Mouse (Mus musculus) retina, embryonic 14.5 days (tissue): ENCODE measurements around the gene Rapgef2.

Experiments used
- DNase-seq: peaks from one replicate; pipeline ENCODE4 v3.0.0-alpha.2; 2015; ENCODE audit warnings: low spot score

Rapgef2 gene

GRCm38 (mm10) chr3:79167586-79167985 is 118.7 kb downstream of the Rapgef2 start:
- DNase-seq, result no peak

DNA sequence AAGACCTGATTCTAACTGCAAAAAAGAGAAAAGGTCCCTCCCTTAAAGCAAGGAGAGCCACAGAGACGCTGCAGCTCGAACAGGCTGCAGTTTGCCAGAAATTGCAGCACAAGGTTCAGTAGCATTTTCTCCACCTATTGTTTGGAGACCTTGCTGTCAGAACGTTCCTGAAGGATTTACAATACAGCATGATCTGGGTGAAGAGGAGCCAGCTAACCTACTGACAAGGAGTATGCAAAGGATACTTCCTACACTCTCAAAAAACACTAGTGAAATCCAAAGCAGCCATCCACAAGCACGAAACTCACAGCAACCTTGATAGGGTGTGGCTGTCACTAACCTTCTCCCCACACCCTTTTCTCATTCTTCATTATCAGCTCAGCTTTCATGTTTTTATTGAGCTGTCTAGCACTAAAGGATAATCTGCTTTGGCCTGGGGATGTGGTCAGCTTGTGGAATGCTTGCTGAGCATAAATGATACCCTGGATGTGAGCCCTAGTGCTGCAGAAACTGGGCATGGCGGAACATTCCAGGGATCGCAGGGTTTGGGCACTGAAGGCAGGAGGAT is 124.4 kb downstream of the Rapgef2 start:
- no peak for DNase-seq

DNA sequence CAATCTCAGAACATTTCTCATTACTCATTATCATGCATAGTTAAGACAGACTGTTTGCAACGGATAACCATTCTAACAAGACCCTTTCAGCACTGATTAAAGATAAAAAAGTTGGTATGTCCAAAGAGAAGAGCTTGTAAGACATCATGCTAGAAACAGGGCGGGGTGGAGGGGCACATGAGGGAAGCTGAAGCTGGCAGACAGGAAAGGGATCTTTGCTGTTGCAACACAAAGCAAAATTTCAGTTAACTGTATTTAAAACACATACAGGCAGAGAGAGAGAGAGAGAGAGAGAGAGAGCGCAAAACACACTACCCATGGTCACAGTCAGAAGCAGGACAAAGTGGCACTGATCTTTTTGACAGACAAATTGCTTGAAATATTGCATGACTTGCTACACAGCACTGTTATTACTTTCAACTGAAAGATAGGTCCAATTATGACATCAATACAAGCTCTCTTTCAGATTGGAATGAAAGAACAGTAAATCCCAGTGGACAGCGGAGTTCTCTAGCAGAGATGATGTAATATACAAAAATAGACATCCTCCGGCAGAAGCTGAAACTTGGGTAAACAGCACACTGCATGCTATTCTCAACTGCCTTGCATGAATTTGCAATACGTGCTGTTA is 125.1 kb downstream of the Rapgef2 start:
- peak; percentile 29 for DNase-seq

DNA sequence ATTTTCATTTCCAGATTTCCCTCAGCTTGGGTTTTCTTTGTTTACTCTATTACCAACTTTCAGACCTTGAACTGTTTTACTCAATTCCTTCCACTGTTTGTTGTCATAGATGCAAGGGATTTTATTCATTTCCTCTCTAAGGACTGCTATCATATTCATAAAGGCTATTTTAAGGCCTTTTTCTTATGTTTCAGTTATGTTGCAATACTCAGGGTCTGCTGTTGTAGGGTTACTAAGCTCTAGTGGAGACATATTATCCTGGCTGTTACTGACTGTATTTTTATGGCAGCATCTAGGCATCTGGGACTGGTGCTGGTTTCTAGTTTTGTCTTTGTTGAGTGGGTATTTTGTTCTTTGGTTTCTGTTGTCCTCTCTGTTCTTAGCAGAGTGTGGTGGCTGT is 128.1 kb downstream of the Rapgef2 start:
- DNase-seq, result no peak

GRCm38 (mm10) chr3:79153039-79153487 is 133.3 kb downstream of the Rapgef2 start:
- DNase-seq, result no peak

GRCm38 (mm10) chr3:79145407-79146055 is 140.8 kb downstream of the Rapgef2 start:
- DNase-seq, result no peak

GRCm38 (mm10) chr3:79144672-79145406 is 141.5 kb downstream of the Rapgef2 start:
- peak; percentile 51 for DNase-seq

DNA sequence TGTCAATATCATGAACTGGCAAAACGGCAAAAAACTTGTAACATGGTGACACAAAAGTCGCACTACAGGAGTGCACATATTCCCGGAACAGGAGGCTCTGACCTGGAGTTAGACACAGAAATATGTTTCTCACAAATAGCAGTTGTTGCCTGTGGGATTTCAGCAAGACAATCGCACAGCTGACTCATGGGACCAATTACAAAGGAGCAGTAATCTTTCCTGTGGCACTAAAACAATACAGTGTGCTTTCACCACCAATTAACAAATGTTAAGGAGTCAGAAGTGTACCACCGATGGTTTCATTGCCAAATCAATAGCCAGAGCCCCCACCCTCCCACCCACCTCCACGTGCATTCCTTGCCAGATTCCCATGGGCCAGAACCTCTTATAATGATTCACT is 142.2 kb downstream of the Rapgef2 start:
- no peak for DNase-seq

GRCm38 (mm10) chr3:79139245-79139644 is 147.1 kb downstream of the Rapgef2 start:
- DNase-seq, result no peak

GRCm38 (mm10) chr3:79138601-79139000 is 147.7 kb downstream of the Rapgef2 start:
- DNase-seq, result no peak

GRCm38 (mm10) chr3:79130991-79131390 is 155.3 kb downstream of the Rapgef2 start:
- DNase-seq, result no peak

DNA sequence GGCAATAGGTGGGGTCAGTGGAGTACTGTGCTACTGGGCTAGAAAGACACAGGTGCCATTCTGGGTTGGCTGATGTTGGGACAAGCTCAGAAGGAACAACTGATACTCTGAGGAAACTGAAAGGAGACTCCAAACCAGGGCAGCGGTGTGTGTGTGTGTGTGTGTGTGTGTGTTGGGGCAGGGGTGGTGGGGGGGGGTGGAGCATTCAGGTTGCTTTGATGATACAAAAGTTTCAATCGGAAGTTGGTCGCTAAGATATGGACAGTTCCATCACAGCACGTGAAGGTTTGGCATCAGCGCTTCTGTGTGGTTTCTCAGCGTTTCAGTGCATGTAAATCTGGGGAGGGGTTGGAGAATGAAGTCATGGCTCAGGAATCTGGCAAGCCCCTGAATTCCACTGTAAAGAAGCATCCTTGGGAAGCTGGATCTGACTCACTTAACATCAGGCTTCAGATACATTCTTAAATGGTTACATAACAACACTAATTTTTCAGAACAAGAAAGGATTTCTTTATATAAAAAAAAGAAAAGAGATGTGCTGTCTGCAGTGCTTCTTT is 157.2 kb downstream of the Rapgef2 start:
- no peak for DNase-seq

DNA sequence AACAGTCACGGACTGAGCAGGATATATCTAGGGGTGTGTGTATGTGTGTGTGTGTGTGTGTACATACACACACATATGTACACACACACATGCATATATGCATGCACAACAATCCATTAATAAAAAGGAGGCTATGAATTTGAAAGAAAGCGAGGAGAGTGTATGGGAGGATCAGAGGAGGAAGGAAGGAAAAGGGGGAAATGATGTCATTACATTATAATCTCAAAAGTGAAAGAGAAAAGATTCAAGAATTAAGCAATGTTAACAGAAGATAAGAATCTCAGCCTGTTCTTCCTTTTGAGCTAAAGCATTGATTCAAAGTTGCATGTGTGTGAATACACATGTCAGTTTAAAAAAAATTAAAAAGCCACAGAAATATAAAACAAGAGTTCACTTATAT is 158.5 kb downstream of the Rapgef2 start:
- DNase-seq, result no peak

GRCm38 (mm10) chr3:79126857-79127256 is 159.5 kb downstream of the Rapgef2 start:
- DNase-seq, result no peak

DNA sequence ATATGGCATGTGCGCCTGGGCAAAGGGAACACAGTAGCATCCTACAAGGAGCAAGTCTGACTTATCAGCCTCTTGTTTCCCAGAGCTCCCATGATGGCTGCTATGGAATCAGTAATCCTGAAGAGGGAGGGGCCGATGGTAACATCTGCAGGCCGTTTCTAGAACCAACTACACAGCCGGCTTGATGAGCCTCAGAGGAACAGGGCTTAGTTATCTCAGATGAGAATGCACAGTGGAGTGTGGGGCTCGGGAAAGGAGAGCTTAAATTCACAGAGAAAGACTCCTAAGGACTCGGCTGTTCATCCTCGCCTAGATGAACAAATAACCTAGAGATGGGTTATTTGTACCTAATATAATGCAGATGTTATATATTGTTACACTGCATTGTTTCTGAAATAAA is 164.9 kb downstream of the Rapgef2 start:
- DNase-seq, result no peak

DNA sequence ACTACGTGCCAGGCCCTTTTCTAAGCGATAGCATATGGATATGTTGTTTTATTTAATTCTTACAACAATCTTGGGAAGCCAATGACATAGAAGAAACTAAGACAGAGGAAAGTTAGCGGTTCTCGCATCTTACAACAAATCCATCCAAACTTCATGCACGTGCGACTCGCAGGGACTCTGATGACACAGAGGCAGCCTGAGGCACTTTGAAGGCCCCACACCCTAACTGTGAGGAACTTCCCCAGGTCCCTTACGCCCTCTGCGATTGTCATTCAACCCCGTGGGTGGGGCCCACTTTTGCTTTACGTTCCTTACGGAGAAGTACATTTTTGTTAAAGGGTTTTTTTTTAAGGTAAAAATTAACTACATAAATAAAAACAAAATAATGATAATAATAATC is 166.3 kb downstream of the Rapgef2 start:
- no peak for DNase-seq

GRCm38 (mm10) chr3:79110153-79110552 is 176.2 kb downstream of the Rapgef2 start:
- DNase-seq, result no peak

DNA sequence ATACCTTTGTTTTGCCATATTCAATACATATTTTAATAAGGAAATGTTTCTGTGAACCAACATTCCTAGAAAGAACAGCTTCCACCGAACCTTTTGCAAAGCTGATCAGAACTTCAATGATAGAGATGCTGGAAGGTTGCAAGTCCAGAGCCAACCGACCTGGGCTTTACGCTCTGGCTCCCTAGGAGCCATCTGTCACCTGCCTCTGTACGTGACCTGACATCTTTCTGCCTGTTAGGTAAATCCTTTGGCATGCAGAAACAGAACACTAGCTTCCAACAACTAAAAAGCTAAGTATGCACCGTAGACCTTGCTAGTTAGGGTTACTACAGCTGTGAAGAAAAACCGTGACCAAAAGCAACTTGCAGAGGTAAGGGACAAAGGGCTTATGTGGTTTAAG is 178.1 kb downstream of the Rapgef2 start:
- no peak for DNase-seq

DNA sequence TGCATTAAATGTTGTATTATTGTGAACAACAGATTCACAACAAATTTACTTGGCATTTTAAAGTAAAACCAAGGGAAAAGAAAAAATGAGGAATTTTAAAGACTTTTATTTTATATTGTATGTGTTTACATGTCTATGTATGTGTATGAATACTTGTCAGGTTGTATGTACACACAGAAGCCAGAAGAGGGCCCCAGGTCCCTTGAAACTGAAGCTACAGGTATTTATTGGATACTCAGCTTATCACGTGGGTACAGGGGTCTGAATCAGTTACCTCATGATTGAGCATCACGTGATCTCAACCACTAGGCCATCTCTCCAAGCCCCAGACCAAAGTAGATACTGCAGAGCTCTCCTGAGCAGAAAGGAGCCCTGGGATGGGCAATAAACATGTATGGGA is 180.0 kb downstream of the Rapgef2 start:
- DNase-seq, result no peak

DNA sequence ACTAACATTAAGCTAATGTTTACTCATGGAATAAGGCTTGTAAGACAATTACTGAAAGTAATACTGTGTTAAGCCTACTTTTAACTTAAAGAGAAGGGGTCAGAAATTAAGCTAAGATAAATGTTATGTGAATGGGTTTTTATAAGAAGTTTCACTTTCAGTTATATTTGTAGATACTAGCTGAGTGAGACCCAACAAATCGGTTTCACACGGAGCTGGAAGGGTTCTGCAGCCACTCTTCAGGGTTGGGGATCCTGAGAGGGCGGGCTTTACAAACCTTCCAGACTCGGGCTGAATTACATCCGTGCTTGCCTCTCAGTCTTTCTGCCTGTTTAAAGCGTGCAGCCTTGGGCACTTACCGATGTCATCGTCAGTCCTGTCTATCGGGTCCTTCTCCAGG is 182.7 kb downstream of the Rapgef2 start:
- DNase-seq, result no peak

DNA sequence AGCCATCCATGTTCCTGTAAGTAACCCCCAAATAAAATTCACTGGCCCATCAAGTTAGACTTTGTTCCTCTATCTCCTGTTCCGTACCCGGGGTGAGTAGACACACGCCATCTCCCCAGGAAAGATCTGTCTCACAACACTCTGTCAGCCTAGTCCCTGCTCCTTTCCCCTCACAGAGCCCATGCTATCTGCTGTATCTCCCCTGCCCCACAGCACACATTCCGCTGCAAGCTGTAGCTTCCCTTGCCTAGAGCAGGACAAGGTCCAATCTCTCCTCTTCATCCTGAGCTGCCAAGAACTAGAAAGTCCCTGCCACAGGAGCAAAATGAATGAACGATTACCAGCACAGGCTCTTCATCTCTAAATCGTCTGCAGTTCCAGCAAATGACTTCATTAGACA is 184.6 kb downstream of the Rapgef2 start:
- no peak for DNase-seq

- DNase-seq, result no peak
Observed at GRCm38 (mm10) chr3:79100831-79101230, 185.5 kb downstream of the Rapgef2 start.

DNA sequence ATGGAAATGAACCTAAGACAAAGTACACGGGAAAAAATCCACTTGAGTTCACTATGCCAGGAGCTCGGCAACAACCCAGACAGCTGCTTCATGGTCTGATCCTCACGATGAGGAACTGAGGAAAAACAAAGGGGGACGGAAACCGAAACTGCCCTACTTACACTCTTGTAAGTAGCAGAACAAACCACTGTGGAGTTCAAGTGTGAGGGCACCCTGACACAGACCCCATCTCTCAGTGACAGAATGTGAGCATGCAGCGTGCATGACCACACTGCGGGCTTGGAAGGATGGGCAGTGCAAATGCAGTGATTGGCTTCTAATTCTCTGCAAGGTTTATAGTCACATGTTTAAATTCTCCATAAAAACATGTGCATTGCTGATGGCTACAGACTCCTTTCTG is 197.2 kb downstream of the Rapgef2 start:
- DNase-seq, result no peak
